Mouse (Mus musculus): ENCODE results near the gene Pitpnm1.

The Pitpnm1 gene

GRCm38 (mm10) chr19:4139446-4139845 is 39.6 kb downstream of the Pitpnm1 start, which contains the start of gene Gpr152:
Gpr152 (plus strand) TSS chr19:4139787.
- no peak for DNase-seq (ENCODE audit: low spot score in 2 of 2)

GRCm38 (mm10) chr19:4140147-4140546 is 40.3 kb downstream of the Pitpnm1 start:
- no peak for DNase-seq (ENCODE audit: low spot score in 2 of 2)

GRCm38 (mm10) chr19:4142416-4143173 is 42.8 kb downstream of the Pitpnm1 start:
- no peak for DNase-seq (ENCODE audit: low spot score in 2 of 2)

- DNase-seq (ENCODE audit: low spot score in 2 of 2): no peak
These were observed 44.0 kb downstream of the Pitpnm1 start, which contains the start of gene Cabp4 for GRCm38 (mm10) chr19:4143759-4144268. Cabp4 (minus strand) TSS chr19:4144033.

GRCm38 (mm10) chr19:4144550-4145498 is 45.0 kb downstream of the Pitpnm1 start:
- DNase-seq (ENCODE audit: low spot score in 2 of 2): peak in 1 of 2 experiments; percentile 48

- DNase-seq (ENCODE audit: low spot score in 2 of 2): no peak
These were observed 46.1 kb downstream of the Pitpnm1 start for GRCm38 (mm10) chr19:4145936-4146335.

GRCm38 (mm10) chr19:4146366-4147021 is 46.7 kb downstream of the Pitpnm1 start:
- no peak for DNase-seq (ENCODE audit: low spot score in 2 of 2)

GRCm38 (mm10) chr19:4147022-4147405 is 47.2 kb downstream of the Pitpnm1 start:
- no peak for DNase-seq (ENCODE audit: low spot score in 2 of 2)

GRCm38 (mm10) chr19:4147782-4148490 is 48.1 kb downstream of the Pitpnm1 start:
- DNase-seq (ENCODE audit: low spot score in 2 of 2): no peak

GRCm38 (mm10) chr19:4148491-4148806 is 48.7 kb downstream of the Pitpnm1 start, which contains the start of gene Coro1b:
Coro1b (plus strand) TSS chr19:4148619.
- DNase-seq (ENCODE audit: low spot score in 2 of 2): peak; percentile 94 to 98

- DNase-seq (ENCODE audit: low spot score in 2 of 2): no peak
These were observed 49.0 kb downstream of the Pitpnm1 start for GRCm38 (mm10) chr19:4148819-4149218.

- no peak for DNase-seq (ENCODE audit: low spot score in 2 of 2)
These were observed 49.5 kb downstream of the Pitpnm1 start for GRCm38 (mm10) chr19:4149283-4149682.

- no peak for DNase-seq (ENCODE audit: low spot score in 2 of 2)
These were observed 50.1 kb downstream of the Pitpnm1 start for GRCm38 (mm10) chr19:4149764-4150461.

GRCm38 (mm10) chr19:4150567-4151487 is 51.0 kb downstream of the Pitpnm1 start:
- DNase-seq (ENCODE audit: low spot score in 2 of 2): no peak

GRCm38 (mm10) chr19:4151488-4151860 is 51.7 kb downstream of the Pitpnm1 start:
- no peak for DNase-seq (ENCODE audit: low spot score in 2 of 2)

GRCm38 (mm10) chr19:4151898-4152297 is 52.1 kb downstream of the Pitpnm1 start:
- DNase-seq (ENCODE audit: low spot score in 2 of 2): no peak

GRCm38 (mm10) chr19:4152445-4153231 is 52.8 kb downstream of the Pitpnm1 start:
- no peak for DNase-seq (ENCODE audit: low spot score in 2 of 2)

GRCm38 (mm10) chr19:4153232-4153654 is 53.4 kb downstream of the Pitpnm1 start, which contains the start of gene Ptprcap:
Ptprcap (plus strand) TSS chr19:4153604.
- no peak for DNase-seq (ENCODE audit: low spot score in 2 of 2)

Data from spleen, postnatal 4 days (tissue).